Mouse (Mus musculus) stomach, embryonic 15.5 days (tissue): Measurements from ENCODE around the gene Cped1. TPM values are rescaled to one million over a fixed set of nuclear protein-coding genes. Genes with fewer than 3 reads are reported as not detected.
"Not testable (repeated sequence)": the region's sequence is repeated elsewhere in the genome, so short reads cannot be mapped to it uniquely, and the experiment has no call there.

Experiments
- ATAC-seq: fragments of 200-750 bp; cut with Nextera tagmentation; 2 replicates; pipeline ENCODE4 v1.8.0; 2017; ENCODE audit warnings: low read depth, moderate number of reproducible peaks, moderate TSS enrichment; ENCODE audit not compliant: insufficient read depth, low FRiP score
- H3K27ac ChIP-seq: fragments of 300-500 bp; sonication (generic); 2 replicates; pipeline ENCODE4 v1.5.1; 2015; ENCODE audit warnings: mild to moderate bottlenecking, inconsistent platforms
- H3K27me3 ChIP-seq: fragments of 300-500 bp; sonication (generic); replicated peaks from 2 replicates; pipeline ENCODE4 v1.6.1; 2015; ENCODE audit warnings: inconsistent platforms
- H3K36me3 ChIP-seq: fragments of 300-500 bp; sonication (generic); 2 replicates; pipeline ENCODE4 v1.6.1; 2015; ENCODE audit warnings: inconsistent platforms
- H3K4me1 ChIP-seq: fragments of 300-500 bp; sonication (generic); 2 replicates; pipeline ENCODE4 v1.6.1; 2015; ENCODE audit warnings: inconsistent platforms
- H3K4me2 ChIP-seq: fragments of 300-500 bp; sonication (generic); 2 replicates; pipeline ENCODE4 v1.6.1; 2015; ENCODE audit warnings: mild to moderate bottlenecking, inconsistent platforms
- H3K4me3 ChIP-seq: fragments of 300-500 bp; sonication (generic); replicated peaks from 2 replicates; pipeline ENCODE4 v1.5.1; 2015; ENCODE audit warnings: inconsistent platforms
- H3K9ac ChIP-seq: fragments of 300-500 bp; sonication (generic); 2 replicates; pipeline ENCODE4 v1.6.1; 2015; ENCODE audit warnings: inconsistent platforms
- H3K9me3 ChIP-seq: fragments of 300-500 bp; sonication (generic); 2 replicates; pipeline ENCODE4 v1.6.1; 2016; ENCODE audit warnings: inconsistent platforms
- WGBS: fragments of 180-500 bp; shearing (Covaris S2); methylation state at CpG from one replicate; pipeline ENCODE4 v1.1.7; 2015; 5-methylcytosine and 5-hydroxymethylcytosine counted together
- polyA plus RNA-seq: library from polyadenylated mRNA; unstranded; fragments of >200 nt; fragmentation: Nextera tagmentation; extraction: Ambion mirVana; gene quantifications from 2 replicates; pipeline ENCODE4 v1.2.1, GENCODE M21; 2015

Cped1 gene
- polyA plus RNA-seq, 1 experiment from 2014 or later: 20.4 TPM

DNA sequence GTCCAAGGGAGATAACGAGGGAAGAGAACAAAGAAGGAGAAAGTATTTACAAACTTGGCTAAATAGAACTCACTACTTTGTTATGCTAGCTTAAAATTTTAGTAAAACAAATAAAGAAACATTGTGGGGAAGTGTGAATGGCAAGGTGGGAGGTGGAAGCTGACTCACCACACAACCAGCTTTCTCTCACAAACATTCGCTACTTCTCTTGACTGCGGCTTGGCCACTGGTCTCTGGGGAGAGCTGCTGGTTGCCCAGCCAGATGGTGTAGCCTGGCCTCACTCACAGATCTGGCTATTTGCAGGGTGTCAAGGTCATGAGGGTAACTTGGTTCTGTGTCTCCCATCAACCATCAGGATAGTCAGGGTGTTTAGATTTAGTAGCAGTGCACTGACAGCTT is 116.2 kb downstream of the Cped1 start:
- Histone ChIP-seq H3K27me3 (no peaks in the 10 kb centered on the region), H3K9me3 (no peaks in the 10 kb centered on the region), H3K9ac (no peak overlapping the region), H3K4me3 (no peak overlapping the region), H3K4me2 (no peak overlapping the region), H3K4me1 (no peaks in the 10 kb centered on the region), H3K36me3 (no peaks in the 10 kb centered on the region), H3K27ac (no peak overlapping the region)
- no peak for ATAC-seq
- 65% methylated on average over 3 of the region's 3 CpGs for WGBS

- H3K9ac ChIP-seq: no peak overlapping the region
- H3K27ac ChIP-seq: no peak overlapping the region
- 79% methylated on average over 4 of the region's 4 CpGs for WGBS
- H3K36me3 ChIP-seq: no peaks in the 10 kb centered on the region
- no peak overlapping the region for H3K4me2 ChIP-seq
- ATAC-seq: no peak
- H3K4me1 ChIP-seq: no peaks in the 10 kb centered on the region
- H3K27me3 ChIP-seq: no peaks in the 10 kb centered on the region
- H3K4me3 ChIP-seq: no peak overlapping the region
- H3K9me3 ChIP-seq: no peaks in the 10 kb centered on the region
Observed at GRCm38 (mm10) chr6:22102752-22103151, 117.0 kb downstream of the Cped1 start.

DNA sequence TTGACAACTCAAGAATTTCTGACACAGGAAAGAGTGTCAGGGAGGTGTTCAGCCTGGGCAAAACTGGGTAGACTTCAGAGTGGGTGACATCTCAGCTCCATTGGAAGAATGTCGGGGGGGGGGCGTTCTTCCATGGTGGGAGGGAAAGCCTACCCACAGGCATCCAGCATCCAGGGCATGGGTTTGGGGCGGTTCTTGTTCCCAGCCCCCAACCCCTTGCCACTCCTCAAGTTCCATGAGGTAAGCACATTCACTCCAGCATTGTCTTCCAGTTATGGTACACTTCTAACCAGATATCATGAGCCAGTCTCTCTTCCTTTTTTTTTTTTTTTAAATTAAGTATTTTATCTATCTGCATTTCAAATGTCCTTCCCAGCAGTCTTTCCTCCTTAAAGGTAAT is 118.0 kb downstream of the Cped1 start:
- Histone ChIP-seq H3K36me3 (no peaks in the 10 kb centered on the region), H3K9me3 (no peaks in the 10 kb centered on the region), H3K27me3 (no peaks in the 10 kb centered on the region), H3K4me3 (no peak overlapping the region), H3K4me2 (no peak overlapping the region), H3K9ac (no peak overlapping the region), H3K27ac (no peak overlapping the region), H3K4me1 (no peaks in the 10 kb centered on the region)
- 82% methylated on average over 3 of the region's 3 CpGs for WGBS
- no peak for ATAC-seq

DNA sequence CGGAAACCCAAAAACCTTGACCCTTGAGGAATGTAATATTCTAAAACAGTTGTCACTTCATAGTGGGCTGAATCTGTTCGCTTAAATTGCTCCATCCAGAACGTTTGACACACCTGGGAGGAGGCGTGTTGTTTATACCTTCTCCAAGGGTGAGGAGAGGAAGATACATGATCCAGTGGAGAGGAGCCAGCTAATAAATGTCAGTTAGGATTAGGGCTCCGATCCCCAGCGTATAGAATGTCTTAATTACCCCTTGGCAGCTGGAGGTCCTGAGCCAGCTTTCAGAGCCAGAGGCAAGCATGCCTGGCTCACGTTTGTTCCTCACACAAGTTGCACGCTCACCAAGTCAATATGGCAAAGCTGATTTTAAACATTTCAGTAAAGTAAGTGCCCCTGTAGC is 118.5 kb downstream of the Cped1 start:
- no peak for ATAC-seq
- 32% methylated on average over 8 of the region's 8 CpGs for WGBS
- no peak overlapping the region for H3K9ac ChIP-seq
- H3K27me3 ChIP-seq: no peaks in the 10 kb centered on the region
- no peaks in the 10 kb centered on the region for H3K9me3 ChIP-seq
- no peak overlapping the region for H3K4me3 ChIP-seq
- H3K36me3 ChIP-seq: no peaks in the 10 kb centered on the region
- no peak overlapping the region for H3K27ac ChIP-seq
- no peak overlapping the region for H3K4me2 ChIP-seq
- H3K4me1 ChIP-seq: no peaks in the 10 kb centered on the region

DNA sequence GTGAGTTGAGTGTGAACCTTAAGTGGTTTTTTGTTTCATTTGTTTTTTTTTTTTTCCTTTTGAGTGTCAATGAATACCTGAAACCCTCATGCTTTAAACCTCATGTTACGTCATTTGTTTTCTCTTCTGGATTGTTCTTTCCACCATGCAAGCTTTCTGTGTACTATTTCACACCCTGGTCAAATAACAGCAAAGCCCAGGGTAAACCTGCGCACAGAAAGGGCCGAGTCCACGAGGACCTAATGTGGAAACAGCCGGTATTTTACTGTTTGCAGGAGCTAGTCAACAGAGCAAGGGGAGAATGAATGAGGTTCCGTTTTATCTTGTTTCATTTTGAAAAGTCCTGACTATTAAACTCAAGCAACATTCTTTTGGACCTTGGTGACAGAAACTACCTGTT is 128.4 kb downstream of the Cped1 start:
- no peak overlapping the region for H3K4me2 ChIP-seq
- H3K9me3 ChIP-seq: no peaks in the 10 kb centered on the region
- 0 out of 2 replicates have a peak overlapping the region, but pooled peaks have one; percentile 32 for H3K27ac ChIP-seq
- peak; percentile 50; the same call in 1 of the 2 replicates for ATAC-seq
- no peak overlapping the region for H3K9ac ChIP-seq
- H3K27me3 ChIP-seq: no peaks in the 10 kb centered on the region
- H3K4me1 ChIP-seq: no peaks in the 10 kb centered on the region
- H3K4me3 ChIP-seq: no peak overlapping the region
- 70% methylated on average over 6 of the region's 6 CpGs for WGBS
- no peaks in the 10 kb centered on the region for H3K36me3 ChIP-seq

DNA sequence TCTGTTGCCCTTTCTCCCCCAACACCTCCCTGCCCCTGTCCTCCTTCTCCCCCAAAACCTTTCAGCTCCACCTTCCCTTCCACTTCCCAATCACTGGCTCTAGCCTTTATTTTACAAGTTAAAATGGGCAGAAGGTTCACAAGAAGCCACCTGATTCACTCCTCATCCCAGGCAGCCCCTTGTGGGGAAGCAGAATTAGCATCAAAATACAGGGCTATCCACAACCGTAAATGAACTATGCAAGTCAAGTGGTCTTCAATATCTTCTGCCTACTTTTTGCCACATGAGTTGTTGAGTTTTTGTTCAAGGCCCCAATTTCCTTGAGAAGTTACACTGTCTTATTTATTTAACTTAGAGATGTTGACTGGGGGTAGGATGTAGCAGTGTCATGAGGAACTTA is 131.0 kb downstream of the Cped1 start:
- H3K4me1 ChIP-seq: no peaks in the 10 kb centered on the region
- no peaks in the 10 kb centered on the region for H3K27me3 ChIP-seq
- no peak overlapping the region for H3K27ac ChIP-seq
- no peaks in the 10 kb centered on the region for H3K36me3 ChIP-seq
- H3K4me3 ChIP-seq: no peak overlapping the region
- no peak overlapping the region for H3K9ac ChIP-seq
- ATAC-seq: no peak
- WGBS: 90% methylated on average over 1 of the region's 1 CpGs
- H3K9me3 ChIP-seq: no peaks in the 10 kb centered on the region
- H3K4me2 ChIP-seq: no peak overlapping the region

DNA sequence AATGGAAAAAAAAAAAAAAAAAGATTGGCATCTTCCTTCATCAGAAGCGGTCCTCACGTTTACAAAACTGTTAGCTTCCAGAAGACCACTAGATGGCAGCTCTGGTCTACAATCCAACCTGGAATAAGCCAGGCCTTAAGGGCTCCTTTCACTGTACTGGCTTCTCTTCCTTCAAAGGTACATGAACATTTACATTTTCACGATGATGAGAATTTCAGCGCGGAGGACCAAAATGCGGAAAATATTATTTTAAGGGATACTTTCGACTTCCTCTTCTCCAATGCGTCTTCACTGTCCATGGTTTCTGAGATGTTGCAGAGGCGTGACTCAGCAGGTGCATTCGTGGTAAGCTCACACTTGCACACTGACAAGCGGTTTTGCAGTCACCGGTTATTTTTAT is 136.4 kb downstream of the Cped1 start:
- Histone ChIP-seq H3K27me3 (no peaks in the 10 kb centered on the region), H3K27ac (no peak overlapping the region), H3K9me3 (no peaks in the 10 kb centered on the region), H3K9ac (no peak overlapping the region), H3K4me1 (no peaks in the 10 kb centered on the region), H3K4me3 (no peak overlapping the region), H3K4me2 (no peak overlapping the region), H3K36me3 (no peaks in the 10 kb centered on the region)
- WGBS: 36% methylated on average over 12 of the region's 12 CpGs
- no peak for ATAC-seq

- WGBS: 80% methylated on average over 1 of the region's 1 CpGs
- no peak overlapping the region for H3K9ac ChIP-seq
- no peaks in the 10 kb centered on the region for H3K9me3 ChIP-seq
- H3K4me2 ChIP-seq: no peak overlapping the region
- H3K36me3 ChIP-seq: no peaks in the 10 kb centered on the region
- no peak overlapping the region for H3K4me3 ChIP-seq
- no peaks in the 10 kb centered on the region for H3K27me3 ChIP-seq
- H3K4me1 ChIP-seq: no peaks in the 10 kb centered on the region
- ATAC-seq: no peak
- no peak overlapping the region for H3K27ac ChIP-seq
Observed at GRCm38 (mm10) chr6:22122693-22123092, 137.0 kb downstream of the Cped1 start.

GRCm38 (mm10) chr6:22123332-22123731 is 137.6 kb downstream of the Cped1 start:
- Histone ChIP-seq H3K36me3 (no peaks in the 10 kb centered on the region), H3K4me2 (no peak overlapping the region), H3K9me3 (no peaks in the 10 kb centered on the region), H3K4me3 (no peak overlapping the region), H3K4me1 (no peaks in the 10 kb centered on the region), H3K9ac (no peak overlapping the region), H3K27me3 (no peaks in the 10 kb centered on the region), H3K27ac (no peak overlapping the region)
- WGBS: 65% methylated on average over 3 of the region's 3 CpGs
- no peak for ATAC-seq

DNA sequence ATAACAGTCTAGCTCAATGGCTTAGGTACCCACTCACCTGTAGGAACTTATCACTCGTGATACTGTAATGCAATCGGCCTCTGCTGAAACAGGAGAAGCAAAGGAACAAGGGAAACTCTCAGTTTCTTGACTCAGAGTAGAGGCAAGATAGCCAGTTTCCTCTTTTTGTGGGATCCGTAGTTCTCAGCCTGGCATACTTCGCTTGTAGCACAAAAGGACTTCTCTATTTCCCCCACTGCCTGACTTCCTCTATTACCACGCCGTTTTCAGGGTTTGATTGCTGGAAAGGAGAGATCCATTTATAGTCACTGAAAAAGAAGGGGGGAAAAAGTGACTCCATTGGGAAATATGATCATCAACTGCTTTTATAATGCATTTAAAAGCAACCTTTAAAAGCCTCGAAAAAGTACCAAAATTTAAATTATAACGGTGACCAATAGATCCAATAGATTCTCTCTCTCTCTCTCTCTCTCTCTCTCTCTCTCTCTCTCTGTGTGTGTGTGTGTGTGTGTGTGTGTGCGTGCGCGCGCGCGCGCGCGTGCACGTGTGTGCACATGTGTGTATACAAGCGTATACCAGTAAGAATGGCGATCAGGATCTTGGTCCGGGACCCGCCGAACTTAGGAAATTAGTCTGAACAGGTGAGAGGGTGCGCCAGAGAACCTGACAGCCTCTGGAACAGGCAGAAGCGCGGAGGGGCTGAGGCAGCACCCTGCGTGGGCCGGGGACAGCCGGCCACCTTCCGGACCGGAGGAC is 139.0 kb downstream of the Cped1 start:
- H3K4me2 ChIP-seq, H3K36me3 ChIP-seq, H3K4me1 ChIP-seq, H3K4me3 ChIP-seq, H3K9me3 ChIP-seq, ATAC-seq, H3K27me3 ChIP-seq, H3K27ac ChIP-seq, H3K9ac ChIP-seq: not testable (repeated sequence)
- 79% methylated on average over 26 of the region's 31 CpGs for WGBS

GRCm38 (mm10) chr6:22135038-22135631 is 149.4 kb downstream of the Cped1 start:
- no peak for ATAC-seq
- no peak overlapping the region for H3K9ac ChIP-seq

DNA sequence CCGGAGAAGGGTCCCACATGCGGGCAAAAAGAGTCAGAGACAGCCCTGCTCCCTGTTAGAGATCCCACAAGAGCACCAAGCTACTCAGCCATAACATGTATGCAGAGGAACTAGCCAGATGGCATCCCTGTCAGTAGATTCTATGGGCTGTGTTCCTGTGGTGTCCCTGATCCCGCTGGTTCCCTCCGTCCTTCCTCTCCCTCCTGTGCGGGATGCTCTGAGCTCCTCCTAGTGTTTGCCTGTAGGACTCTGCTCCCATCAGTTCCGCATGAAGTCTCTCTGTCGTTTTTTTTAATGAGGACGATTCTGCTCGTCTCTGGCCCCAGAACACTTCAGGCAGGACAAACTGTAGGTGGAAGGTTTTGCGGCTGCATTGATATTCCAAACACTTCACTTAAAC is 151.1 kb downstream of the Cped1 start:
- Histone ChIP-seq H3K4me1 (no peaks in the 10 kb centered on the region), H3K27me3 (no peaks in the 10 kb centered on the region), H3K27ac (no peak overlapping the region), H3K4me3 (no peak overlapping the region), H3K9ac (no peak overlapping the region), H3K36me3 (no peaks in the 10 kb centered on the region), H3K9me3 (no peaks in the 10 kb centered on the region), H3K4me2 (no peak overlapping the region)
- 71% methylated on average over 10 of the region's 10 CpGs for WGBS
- no peak for ATAC-seq

More at GRCm38 (mm10) chr6:22135038-22135631, 149.4 kb downstream of the Cped1 start:
- no peaks in the 10 kb centered on the region for H3K27me3 ChIP-seq
- H3K4me2 ChIP-seq: no peak overlapping the region
- no peak overlapping the region for H3K27ac ChIP-seq
- WGBS: 35% methylated on average over 10 of the region's 10 CpGs
- H3K9me3 ChIP-seq: no peaks in the 10 kb centered on the region
- H3K4me1 ChIP-seq: no peaks in the 10 kb centered on the region
- no peak overlapping the region for H3K4me3 ChIP-seq
- no peaks in the 10 kb centered on the region for H3K36me3 ChIP-seq
